Mouse (Mus musculus) small intestine, adult 2 months (tissue): Measurements from ENCODE around the gene Mns1. TPM values are rescaled to one million over a fixed set of nuclear protein-coding genes. Genes with fewer than 3 reads are reported as not detected.

ENCODE experiments used
- H3K27ac ChIP-seq: fragments of 200-500 bp; 2 replicates; pipeline ENCODE4 v1.5.1; 2012; ENCODE audit warnings: low read depth, low read length, control low read depth, inconsistent platforms; ENCODE audit not compliant: insufficient read depth
- H3K27me3 ChIP-seq: fragments of 200-500 bp; 2 replicates; pipeline ENCODE4 v1.6.1; 2012; ENCODE audit warnings: mild to moderate bottlenecking, moderate library complexity, low read length, inconsistent platforms; ENCODE audit not compliant: control insufficient read depth, insufficient read depth
- H3K36me3 ChIP-seq: fragments of 200-500 bp; 2 replicates; pipeline ENCODE4 v1.6.1; 2012; ENCODE audit warnings: mild to moderate bottlenecking, low read length, control low read depth, inconsistent platforms; ENCODE audit not compliant: control insufficient read depth, insufficient read depth
- H3K4me1 ChIP-seq: fragments of 200-500 bp; 2 replicates; pipeline ENCODE4 v1.6.1; 2012; ENCODE audit warnings: low read length, inconsistent platforms, mixed read lengths; ENCODE audit not compliant: control insufficient read depth, insufficient read depth, insufficient read length
- H3K4me3 ChIP-seq: fragments of 200-500 bp; 2 replicates; pipeline ENCODE4 v1.5.1; 2012; ENCODE audit warnings: low read depth, mild to moderate bottlenecking, control low read depth, inconsistent platforms, low read length, moderate library complexity
- CTCF ChIP-seq: fragments of 200-500 bp; IDR thresholded peaks from 2 replicates; pipeline ENCODE4 v1.5.1; 2012; ENCODE audit warnings: low read depth, mild to moderate bottlenecking, control low read depth, inconsistent platforms, low read length, moderate library complexity, mixed read lengths; ENCODE audit not compliant: insufficient replicate concordance, insufficient read length; ENCODE audit errors: extremely low read depth
- POLR2A ChIP-seq: fragments of 200-500 bp; IDR thresholded peaks from 2 replicates; pipeline ENCODE4 v1.6.1; 2012; ENCODE audit warnings: low read depth, mild to moderate bottlenecking, control low read depth, inconsistent platforms, low read length, moderate library complexity
- WGBS: fragments of 180-500 bp; shearing (Covaris S2); methylation state at CpG from one replicate; pipeline ENCODE4 v1.1.7; 2018; 5-methylcytosine and 5-hydroxymethylcytosine counted together
- polyA plus RNA-seq: library from polyadenylated mRNA; depleted of rRNA; stranded (reverse); fragments of >200 nt; gene quantifications from 2 replicates; pipeline ENCODE4 v1.2.3, GENCODE M21; 2012

The Mns1 gene
- polyA plus RNA-seq, 1 experiment = 0.19 TPM

- Histone ChIP-seq H3K27ac (no peak overlapping the region), H3K4me3 (no peak overlapping the region), H3K27me3 (no peaks in the 10 kb centered on the region), H3K4me1 (peaks cover 2% of the 10 kb centered on the region), H3K36me3 (no peaks in the 10 kb centered on the region)
- TF ChIP-seq CTCF = no peak
- WGBS = 94% methylated on average over 2 of the region's 2 CpGs
Observed at GRCm38 (mm10) chr9:72462427-72462826, 24.6 kb downstream of the Mns1 start.

GRCm38 (mm10) chr9:72464806-72465205, 27.0 kb downstream of the Mns1 start:
- no peak overlapping the region for H3K4me3 ChIP-seq
- peaks cover 2% of the 10 kb centered on the region for H3K4me1 ChIP-seq
- no peaks in the 10 kb centered on the region for H3K36me3 ChIP-seq
- no peak overlapping the region for H3K27ac ChIP-seq
- WGBS = 91% methylated on average over 1 of the region's 1 CpGs
- TF ChIP-seq CTCF = no peak
- TF ChIP-seq POLR2A = no peak
- no peaks in the 10 kb centered on the region for H3K27me3 ChIP-seq

DNA sequence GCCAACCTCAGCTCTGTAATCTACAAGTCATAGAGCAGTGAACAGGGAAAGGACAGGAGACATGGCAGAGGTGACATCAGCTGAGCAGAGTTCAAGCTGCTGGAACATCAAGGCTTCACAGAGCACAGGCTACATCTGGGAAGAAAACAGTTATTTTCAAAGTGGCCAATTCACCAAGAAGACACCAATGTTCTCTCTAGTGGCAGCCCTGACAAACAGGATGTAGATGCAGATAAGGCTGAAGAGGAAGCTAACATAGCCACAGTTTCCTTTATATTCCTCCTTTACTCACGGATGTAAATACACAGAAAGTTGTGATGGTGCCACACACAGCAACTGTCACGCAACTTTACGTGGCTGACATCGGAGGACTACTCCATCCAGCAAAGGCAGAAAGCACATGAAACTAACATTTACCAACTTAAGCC, 28.0 kb downstream of the Mns1 start:
- Histone ChIP-seq H3K4me3 (no peak overlapping the region), H3K4me1 (no peaks in the 10 kb centered on the region), H3K27ac (peak overlapping the region; percentile 14; the same call in 1 of the 2 replicates), H3K27me3 (no peaks in the 10 kb centered on the region), H3K36me3 (no peaks in the 10 kb centered on the region)
- no peak for TF ChIP-seq POLR2A
- no peak for TF ChIP-seq CTCF
- WGBS = 77% methylated on average over 4 of the region's 4 CpGs

DNA sequence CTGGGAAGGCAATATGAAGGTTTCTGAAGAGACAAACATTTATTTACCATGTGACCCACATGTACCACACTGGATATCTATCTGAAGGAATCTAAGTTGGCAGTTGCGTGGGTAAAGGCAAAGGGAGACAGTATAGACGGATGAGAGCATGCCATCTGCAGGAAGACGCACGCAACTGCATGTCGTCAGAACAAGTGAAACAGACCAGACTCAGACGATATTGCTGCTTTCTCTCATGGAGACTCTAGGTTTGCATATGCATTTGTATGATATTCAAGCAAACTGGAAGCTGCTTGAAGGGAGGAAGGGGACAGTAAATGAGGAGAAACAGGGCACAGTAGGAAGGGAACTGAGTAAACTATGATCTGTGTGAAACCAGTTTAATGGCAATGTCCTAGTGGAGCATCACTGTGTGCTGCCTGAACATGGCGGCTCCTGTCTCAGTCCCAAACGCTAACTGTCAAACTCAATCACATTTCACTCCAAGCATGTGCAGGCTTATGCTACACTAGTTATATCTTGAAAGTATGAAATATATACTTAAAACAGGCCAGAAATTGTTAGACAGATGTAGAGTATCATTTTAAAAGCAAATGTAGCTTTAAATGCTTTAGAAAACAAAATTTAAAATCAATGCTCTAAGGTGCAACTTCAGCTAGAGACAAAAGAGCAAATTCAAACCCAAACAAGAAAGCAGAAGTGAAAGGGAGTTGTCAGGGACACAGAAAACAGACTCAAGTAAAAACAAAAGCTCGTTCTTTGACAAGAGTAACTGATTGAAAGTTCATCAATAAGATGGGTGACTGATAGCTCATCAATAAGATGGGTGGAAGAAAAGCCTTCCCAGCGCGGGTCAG, 30.0 kb downstream of the Mns1 start:
- H3K4me3 ChIP-seq = no peak overlapping the region
- H3K27me3 ChIP-seq = no peaks in the 10 kb centered on the region
- H3K36me3 ChIP-seq = no peaks in the 10 kb centered on the region
- H3K4me1 ChIP-seq = no peaks in the 10 kb centered on the region
- TF ChIP-seq CTCF = peak; percentile 72; the same call in 1 of the 2 replicates
- TF ChIP-seq POLR2A = no peak
- peak overlapping the region; percentile 27 for H3K27ac ChIP-seq
- 59% methylated on average over 11 of the region's 11 CpGs for WGBS

DNA sequence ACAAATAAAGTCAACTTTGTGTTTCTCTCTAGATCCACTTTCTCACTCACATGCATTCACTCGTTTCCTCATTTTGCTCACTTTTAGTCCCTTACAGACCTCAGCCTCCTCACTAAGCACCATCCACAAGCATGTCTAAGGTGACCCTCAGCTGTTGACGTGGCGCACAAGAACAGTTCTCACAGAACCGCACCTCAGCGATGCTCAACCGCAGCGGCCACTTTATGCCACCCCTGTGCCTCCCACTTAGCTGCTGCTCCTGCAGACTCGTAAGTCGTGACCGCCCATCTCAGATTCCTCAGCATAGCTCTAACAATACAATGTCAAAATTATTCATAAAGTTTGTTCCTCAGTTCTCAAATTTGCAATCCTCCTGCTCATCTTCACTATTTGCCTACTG, 30.8 kb downstream of the Mns1 start:
- no peak for TF ChIP-seq POLR2A
- TF ChIP-seq CTCF = no peak
- 92% methylated on average over 10 of the region's 10 CpGs for WGBS
- no peaks in the 10 kb centered on the region for H3K4me1 ChIP-seq

GRCm38 (mm10) chr9:72469851-72470250, 32.0 kb downstream of the Mns1 start:
- TF ChIP-seq POLR2A (no peak), CTCF (no peak)
- Histone ChIP-seq H3K27me3 (no peaks in the 10 kb centered on the region), H3K27ac (no peak overlapping the region), H3K36me3 (peaks cover 4% of the 10 kb centered on the region; the same call in 1 of the 2 replicates), H3K4me3 (no peak overlapping the region), H3K4me1 (no peaks in the 10 kb centered on the region)
- WGBS = 95% methylated on average over 1 of the region's 1 CpGs

More for the DNA sequence above, 30.8 kb downstream of the Mns1 start:
- no peak overlapping the region for H3K4me3 ChIP-seq
- peaks cover 4% of the 10 kb centered on the region; the same call in 1 of the 2 replicates for H3K36me3 ChIP-seq
- H3K27ac ChIP-seq = no peak overlapping the region
- H3K27me3 ChIP-seq = no peaks in the 10 kb centered on the region

- Histone ChIP-seq H3K27me3 (no peaks in the 10 kb centered on the region), H3K4me1 (no peaks in the 10 kb centered on the region), H3K4me3 (no peak overlapping the region), H3K27ac (no peak overlapping the region), H3K36me3 (peaks cover 5% of the 10 kb centered on the region; the same call in 1 of the 2 replicates)
- 89% methylated on average over 9 of the region's 9 CpGs for WGBS
- TF ChIP-seq POLR2A = no peak
- TF ChIP-seq CTCF = no peak
Observed at GRCm38 (mm10) chr9:72475511-72475910, 37.7 kb downstream of the Mns1 start.
